Mouse (Mus musculus) right cerebral cortex, postnatal 25 days (tissue): ENCODE results near the gene Comp.
A peak's percentile ranks its signal among the peaks of the same experiment; 100 is the strongest.

Source experiments
- DNase-seq: peaks from one replicate; pipeline ENCODE4 v3.0.0; 2022

The Comp gene

GRCm38 (mm10) chr8:70353194-70353817 is 20.1 kb upstream of the Comp start, which contains the start of gene Upf1:
Gene Upf1, minus strand, starts transcription at chr8:70353278.
- peak; percentile 100 for DNase-seq

GRCm38 (mm10) chr8:70354004-70354403 is 19.4 kb upstream of the Comp start:
- no peak for DNase-seq

GRCm38 (mm10) chr8:70356111-70356510 is 17.2 kb upstream of the Comp start:
- no peak for DNase-seq

GRCm38 (mm10) chr8:70359411-70359810 is 13.9 kb upstream of the Comp start:
- DNase-seq: no peak

- no peak for DNase-seq
Observed at GRCm38 (mm10) chr8:70360769-70361168, 12.6 kb upstream of the Comp start.

DNA sequence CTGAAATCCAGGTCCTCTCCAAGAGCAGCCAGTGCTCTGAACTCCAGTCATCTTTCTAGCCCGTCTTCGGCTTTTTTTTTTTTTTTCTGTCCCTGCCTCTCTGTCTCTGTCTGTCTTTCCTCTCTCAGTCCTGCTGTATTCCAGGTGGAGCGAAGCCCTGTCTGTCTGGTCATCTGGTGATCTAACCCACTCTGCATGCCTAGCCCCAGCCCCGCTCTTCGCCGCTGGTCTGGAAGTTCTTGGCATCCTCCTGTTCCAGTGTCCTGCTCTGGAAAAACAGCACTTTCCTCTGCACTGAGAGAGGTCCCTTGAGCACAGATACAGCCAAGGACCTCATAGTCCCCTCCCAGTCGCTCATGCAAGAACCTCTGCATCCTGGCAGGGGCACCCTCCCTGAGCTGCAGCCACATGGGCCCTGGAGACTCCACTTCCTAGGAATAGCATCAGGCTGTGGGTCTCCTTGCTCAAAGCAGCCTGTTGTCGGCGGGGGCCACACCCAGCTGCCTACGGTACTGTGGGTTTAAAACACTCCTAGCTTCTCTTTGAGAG is 11.8 kb upstream of the Comp start:
- DNase-seq: no peak

DNA sequence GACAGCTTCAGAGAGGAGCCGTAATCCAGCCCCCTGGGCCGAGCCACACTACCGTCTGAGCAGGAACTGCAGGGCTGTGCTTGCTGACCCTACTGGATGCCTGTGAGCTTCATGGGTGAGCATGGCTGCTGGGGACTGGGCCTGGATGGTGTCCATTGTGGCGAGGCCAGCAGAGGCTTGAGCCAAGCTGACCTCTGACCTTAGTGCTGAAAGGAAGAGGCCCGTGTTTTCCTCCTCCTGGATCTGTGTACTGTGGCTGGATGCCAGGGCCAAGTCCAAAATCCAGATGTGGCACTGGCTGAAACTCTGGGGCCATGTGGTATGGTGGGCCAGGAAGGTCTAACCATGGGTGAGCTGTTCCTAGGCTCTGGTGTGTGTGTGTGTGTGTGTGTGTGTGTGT is 9.3 kb upstream of the Comp start:
- DNase-seq: no peak

DNA sequence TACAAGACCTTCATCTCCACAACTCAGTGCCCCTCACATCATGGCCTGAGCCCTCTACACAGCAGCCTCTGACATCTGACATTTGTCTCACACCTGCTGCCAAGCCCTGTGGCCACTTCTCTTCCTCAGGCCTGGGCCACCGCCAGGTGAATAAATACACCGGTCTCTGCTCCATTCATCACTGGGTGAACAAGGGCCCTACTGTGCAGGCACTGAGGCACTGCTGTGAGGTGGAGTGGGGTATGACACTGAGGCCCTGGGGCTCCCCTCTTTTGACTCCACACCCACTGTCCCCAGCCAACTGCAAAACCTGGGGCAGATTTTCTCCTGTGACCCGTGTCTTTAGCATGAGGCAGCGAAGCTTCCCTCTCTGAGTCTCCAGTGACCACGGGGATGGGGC is 6.8 kb upstream of the Comp start:
- no peak for DNase-seq

DNA sequence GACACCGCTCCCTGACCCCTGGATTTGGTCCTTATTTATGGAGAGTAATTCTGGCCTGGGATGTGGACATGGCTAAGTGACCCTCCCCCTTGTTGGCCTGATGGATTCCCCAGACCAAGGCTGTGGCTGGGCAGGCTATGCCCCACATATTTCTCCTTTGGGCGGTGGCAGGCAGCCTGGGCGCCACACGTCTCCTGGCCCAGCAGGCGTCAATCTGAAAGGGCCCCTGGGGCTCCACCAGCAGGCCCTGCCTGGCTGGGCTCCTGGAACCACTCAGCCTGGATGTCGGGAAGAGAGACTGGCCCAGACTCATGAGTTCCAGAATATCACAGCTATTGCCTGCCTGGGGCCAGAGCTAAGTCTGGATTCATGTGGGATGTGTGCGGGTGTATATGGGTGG is 2.9 kb upstream of the Comp start:
- DNase-seq: no peak

GRCm38 (mm10) chr8:70371951-70372350 is 1.4 kb upstream of the Comp start:
- no peak for DNase-seq

- DNase-seq: no peak
Observed at GRCm38 (mm10) chr8:70374318-70374927, 1.1 kb downstream of the Comp start.

DNA sequence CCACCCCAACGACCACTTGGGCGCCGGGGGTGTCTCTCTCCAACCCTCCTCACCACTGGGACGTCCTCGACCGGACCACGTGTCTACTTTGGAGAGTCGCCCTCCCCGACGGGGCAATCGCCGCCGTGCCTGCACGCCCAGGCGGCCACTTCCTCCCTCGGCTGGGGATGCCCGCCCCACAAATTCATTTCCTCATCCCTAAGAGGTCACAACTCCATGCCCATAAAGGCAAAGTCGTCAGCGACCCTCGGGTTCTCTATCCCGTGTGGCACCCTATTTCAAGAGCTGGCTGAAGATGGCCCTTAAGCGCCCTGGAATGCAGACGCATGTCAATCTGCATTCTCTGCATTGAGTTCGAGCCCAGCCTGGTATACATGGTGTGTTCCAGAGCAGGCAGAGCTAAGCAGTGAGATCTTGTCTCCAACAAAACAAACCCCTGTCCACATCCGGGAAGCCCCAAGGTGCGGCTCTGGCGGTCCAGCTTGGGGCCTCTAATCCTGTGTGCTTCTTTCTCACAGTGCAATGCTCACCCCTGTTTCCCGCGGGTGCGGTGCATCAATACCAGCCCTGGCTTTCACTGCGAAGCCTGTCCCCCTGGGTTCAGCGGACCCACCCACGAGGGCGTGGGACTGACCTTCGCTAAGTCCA is 2.0 kb downstream of the Comp start:
- DNase-seq: no peak

DNA sequence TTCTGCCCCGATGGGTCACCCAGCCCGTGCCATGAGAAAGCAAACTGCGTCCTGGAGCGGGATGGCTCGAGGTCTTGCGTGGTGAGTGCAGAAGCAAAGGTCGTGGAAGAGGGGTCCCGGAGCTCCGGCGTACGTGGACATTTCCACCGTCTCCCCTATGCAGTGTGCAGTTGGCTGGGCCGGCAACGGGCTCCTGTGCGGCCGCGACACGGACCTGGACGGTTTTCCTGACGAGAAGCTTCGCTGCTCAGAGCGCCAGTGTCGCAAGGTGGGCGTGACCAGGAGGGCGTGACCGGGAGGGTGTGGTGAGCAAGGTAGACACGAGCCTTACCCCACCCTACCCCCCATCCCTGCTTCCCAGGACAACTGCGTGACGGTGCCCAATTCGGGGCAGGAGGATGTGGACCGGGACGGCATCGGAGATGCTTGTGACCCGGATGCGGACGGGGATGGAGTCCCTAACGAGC is 3.0 kb downstream of the Comp start:
- no peak for DNase-seq

GRCm38 (mm10) chr8:70377049-70377448 is 3.7 kb downstream of the Comp start:
- no peak for DNase-seq

GRCm38 (mm10) chr8:70380069-70380468 is 6.7 kb downstream of the Comp start:
- peak; percentile 42 for DNase-seq

- DNase-seq: peak; percentile 38
Observed at GRCm38 (mm10) chr8:70383287-70383686, 9.9 kb downstream of the Comp start.

- no peak for DNase-seq
Observed at GRCm38 (mm10) chr8:70389678-70390077, 16.3 kb downstream of the Comp start.

DNA sequence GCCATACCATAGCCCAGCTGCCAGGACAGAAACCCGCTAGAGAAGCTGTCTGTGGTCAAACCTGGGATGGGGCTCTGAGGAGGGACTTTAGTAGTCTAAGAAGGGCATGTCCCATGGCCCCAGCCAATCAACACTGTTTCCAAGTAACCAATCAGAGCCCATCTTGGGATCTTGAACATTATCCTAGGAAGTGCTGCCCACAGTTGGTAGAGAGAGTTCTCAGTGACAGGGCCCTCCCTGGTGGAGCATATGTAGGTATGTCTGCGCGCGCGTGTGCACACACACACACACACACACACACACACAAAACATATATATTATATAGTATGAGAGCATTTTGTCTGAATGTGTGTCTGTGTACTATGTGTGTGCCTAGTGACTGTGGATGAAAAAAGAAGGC is 19.7 kb downstream of the Comp start:
- no peak for DNase-seq

DNA sequence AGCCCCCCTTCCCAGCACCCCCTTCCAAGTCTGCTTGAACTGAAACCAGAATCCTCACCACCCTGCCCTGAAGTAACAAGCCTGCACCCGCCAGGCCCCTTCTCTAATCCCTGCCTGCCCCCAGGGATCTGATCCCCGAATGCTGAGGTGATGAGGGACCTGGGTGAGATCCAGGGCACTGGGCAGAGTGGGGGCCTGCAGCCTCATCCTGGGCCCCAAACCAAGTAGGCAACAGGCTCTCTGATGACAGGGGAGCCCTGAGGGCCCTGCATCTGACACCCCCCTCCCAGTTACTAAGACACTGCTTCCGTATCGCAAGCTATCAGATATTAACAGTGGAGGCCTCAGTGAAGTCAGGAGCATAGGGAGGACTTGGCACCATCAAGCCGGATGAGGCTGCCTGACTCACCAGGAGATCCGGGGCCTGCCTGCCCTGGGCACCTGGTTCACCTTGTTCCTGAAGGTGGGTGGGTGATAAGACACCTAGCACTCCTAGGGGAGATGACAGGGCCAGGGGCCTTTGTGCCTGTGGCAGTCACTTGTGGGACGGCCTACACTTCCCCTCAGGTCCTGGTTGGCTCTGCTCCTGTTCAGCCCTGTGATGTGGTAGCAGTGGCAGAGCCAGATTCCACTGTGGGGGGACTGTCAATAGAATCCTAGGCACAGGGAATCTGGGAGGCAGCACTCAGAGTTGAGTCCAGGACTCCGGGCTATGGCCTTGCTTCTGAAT is 21.1 kb downstream of the Comp start:
- no peak for DNase-seq

- DNase-seq: no peak
Observed at GRCm38 (mm10) chr8:70395649-70396048, 22.3 kb downstream of the Comp start.

- DNase-seq: no peak
Observed at GRCm38 (mm10) chr8:70396184-70396583, 22.8 kb downstream of the Comp start.

DNA sequence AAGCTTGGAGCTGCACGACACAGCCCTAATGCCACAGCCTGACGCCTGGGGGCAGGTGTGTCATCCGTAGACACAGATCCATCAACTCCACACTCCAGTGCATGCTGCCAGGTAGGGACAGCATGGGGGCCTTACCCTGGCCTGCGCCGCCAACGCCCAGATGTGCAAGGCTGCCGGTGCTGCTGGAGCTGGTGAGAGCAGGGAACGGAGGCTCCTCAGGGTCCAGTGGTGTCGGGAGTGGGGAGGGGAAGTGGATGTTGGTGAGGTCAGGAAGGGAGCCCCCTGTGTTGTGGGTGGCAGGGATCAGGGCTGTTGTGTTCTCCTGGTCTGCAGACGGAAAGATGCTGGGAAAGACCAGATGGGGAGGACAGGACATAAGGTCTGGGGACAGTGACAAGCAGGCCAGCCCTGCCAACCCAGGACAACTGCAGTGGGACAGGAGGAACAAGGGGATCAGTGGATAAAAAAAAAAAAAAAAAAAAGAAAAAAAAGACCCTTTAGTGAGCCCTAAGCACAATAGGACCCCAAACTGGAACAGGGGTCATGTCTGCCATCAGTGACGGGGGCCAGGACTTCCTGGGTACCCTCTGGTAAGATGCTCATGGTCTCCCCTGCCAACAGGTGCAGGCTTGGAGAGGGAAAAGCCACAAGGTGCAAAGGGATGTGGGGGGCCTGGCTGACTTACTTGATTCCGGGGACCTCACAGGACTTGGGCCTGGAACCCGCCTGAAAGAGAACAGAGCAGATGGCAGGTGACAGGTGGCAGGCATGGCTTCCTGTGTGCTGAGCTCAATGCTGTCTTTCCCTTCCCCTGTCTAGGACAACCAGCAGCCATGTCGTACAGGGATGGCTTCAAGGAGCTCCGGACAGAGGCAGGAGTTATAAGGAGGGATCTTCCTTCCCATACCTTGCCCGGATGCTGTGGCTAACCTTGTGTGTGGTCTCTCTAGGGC is 24.5 kb downstream of the Comp start:
- DNase-seq: no peak
